Mouse (Mus musculus): Measurements from ENCODE around the gene Zfp653.

Zfp653 gene

DNA sequence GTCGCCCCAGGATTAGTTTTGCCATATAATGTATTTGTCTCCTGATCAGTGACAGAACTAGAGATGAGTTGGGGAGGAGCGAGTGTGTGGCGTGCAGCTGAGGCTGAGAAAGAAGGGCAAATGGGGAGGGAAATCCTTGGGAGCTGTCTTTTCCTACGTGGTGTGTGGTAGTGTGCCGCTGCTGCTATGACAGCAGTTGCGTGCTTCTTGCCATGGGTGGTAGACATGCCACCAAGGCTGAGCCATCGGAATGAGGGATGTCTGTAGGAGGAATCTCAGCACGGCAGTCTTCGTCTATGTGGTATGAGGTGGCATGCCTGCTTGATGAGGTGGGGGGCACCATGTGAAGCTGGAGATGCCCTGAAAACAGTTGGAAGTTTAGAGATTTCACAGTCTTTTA lies 40.8 kb downstream of the Zfp653 start:
- no peak for DNase-seq (ENCODE audit: low spot score)

DNA sequence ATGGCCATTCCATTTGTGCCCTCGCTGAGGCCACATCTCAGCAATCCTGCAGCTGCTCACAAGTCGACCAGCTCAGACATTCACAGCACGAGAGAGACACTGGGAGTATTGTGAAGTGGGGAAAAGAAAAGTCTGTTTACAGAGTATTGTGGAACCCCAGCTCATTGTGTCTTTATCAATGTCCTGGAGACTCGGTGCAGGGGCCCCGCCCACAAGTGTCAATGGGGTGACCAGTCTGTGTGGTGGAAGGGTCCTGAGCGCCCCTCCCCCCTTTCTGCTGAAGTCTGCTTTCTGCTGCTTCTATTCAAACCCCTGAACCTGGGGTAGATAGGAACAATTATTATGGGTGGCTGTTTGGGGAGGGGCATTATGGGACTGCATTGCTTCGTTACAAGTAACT lies 42.7 kb downstream of the Zfp653 start:
- no peak for DNase-seq (ENCODE audit: low spot score)

DNA sequence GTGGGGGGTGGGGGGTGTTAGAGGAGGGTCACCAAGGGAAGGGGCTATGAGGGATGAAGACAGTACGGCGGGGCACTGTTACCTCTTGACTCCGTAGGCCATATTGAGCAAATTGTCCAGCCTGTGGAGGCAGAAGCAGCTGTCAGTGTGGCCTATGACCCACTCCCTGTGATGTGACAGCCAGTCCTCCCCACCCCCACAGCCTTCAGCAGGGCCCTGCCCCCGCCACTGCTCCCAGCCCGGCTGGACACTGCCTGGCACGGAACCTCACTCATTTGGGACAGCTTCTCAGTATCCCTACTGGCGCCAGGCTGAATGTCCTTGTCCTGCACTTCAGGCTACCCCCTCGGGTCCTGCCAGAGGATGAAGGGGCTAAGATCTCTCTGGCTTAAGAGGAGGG lies 46.6 kb downstream of the Zfp653 start:
- DNase-seq (ENCODE audit: low spot score), result no peak

DNA sequence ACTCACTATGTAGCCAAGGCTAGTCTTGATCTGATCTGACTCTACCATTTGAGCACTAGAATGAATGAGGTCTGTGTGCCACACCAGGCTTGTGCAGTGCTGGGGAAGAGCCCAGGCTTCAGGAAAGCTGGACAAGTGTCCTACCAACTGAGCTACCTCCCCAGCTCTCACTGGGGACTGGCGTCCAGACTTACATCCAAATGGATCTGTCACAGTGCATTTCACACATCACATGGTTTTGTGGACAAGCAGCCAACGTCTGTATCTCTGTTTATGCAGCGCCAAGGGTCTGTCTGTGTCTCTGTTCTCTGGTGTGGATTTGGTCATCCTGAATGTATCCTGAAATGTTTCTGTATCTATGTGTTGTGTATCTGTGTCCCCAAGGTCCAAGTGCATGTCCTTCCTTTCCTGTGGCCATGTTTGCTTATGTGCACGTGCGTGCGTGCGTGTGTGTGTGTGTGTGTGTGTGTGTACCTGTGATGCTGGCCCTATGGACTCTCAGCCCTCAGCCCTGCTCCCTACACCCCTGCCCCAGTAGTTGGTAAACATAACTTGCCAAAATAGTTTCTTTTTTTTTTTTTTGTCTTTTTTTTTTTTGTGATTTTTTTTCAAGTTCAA lies 53.9 kb downstream of the Zfp653 start:
- no peak for DNase-seq (ENCODE audit: low spot score)

DNA sequence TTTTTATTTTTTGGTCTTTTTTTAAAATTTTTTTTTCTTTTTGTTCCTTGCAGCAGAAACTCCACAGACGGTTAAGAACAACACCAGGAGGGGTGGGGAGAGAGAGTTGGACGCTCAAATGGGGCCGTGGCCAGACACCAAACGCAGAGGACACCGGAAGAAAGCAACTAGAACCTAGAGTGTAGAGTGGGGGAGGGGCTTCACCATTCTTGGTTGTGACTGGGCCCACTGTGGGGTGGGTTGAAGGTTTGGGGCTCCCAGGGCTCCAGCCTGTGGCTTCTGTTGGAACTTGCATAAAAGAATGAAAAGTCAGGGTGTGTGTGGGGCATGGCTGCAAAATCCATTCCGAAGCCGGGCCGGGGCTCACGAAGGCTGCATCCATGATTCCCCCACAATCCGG lies 54.9 kb downstream of the Zfp653 start:
- DNase-seq (ENCODE audit: low spot score), result no peak

DNA sequence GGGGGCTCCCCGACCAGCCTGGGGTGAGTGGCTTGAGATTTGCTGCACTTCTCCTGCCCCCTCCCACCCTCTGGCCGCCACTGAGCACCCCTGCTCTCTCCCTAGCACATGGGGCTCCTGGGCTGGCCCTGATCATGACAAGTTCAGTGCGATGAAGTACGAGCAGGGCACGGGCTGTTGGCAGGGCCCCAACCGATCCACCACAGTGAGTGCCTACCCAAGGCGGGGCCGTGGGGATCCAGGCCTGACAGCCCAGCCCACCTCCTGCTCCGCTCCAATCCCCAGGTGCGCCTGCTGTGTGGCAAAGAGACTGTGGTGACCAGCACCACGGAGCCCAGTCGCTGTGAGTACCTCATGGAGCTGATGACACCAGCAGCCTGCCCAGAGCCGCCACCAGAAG lies 58.4 kb downstream of the Zfp653 start:
- no peak for DNase-seq (ENCODE audit: low spot score)

DNA sequence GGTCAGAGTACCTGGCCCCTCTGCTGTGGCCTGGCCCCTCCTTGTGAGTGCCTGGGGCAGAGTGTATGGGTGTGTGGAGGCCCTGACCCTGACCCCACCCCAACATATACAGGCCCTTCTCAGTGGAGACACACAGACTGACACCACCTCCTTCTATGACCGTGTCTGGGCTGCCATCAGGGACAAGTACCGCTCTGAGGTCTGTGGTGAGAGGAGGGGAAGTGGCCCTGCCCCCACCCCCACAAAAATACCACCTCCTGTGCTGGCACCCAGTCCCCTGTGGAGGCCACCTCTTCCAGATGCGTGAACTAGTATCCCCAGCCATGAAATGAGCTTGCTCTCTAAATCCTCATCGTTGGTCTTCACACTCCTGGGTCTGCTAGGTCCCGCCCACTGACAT lies 60.1 kb downstream of the Zfp653 start:
- no peak for DNase-seq (ENCODE audit: low spot score)

All from T-cell, adult 2 months (primary cell).